13 mouse cellular contexts compared by ENCODE assay signal in the genomic region with DNA sequence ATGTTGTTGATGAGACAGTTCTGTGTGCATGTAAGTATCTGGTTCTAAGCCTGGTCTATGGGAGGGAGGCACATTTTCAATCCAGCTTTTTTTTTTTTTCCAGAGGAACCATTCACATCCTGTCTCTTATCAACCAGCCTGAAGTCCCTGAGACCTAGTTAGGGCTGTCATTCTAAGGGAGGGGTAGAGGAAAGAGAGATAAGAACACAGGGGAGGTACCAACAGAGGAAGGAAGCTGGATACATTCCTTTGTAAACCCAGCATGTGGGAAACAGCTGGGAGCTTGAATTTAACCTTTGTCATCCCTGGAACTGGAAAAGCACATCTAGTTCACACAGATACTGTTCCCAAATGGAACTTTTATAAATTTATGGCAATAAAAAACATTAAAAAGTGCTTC.
A peak's percentile ranks its signal among the peaks of the same experiment; 100 is the strongest.
DNase-seq lines count a peak whose midpoint lies in the region; ATAC-seq and TF ChIP-seq lines count a peak whose summit lies in the region.
"Had no signal": no experiment of that assay in that cellular context is flagged by ENCODE, and none has a peak within 500 bp of the region (broad histone marks: within the 10 kb centered on the region; RNA-seq: fewer than 3 reads in every experiment).

No protein-coding gene starts in this region.

- DNase-seq in kidney, adult 2 months = peak; percentile 46
- DNase-seq in testis, postnatal 14 days (ENCODE audit: low spot score) = peak; percentile 19
- DNase-seq in testis, postnatal 10 days (ENCODE audit: low spot score) = no peak
- peak; percentile 7 for DNase-seq in heart, postnatal 25 days (ENCODE audit: low spot score)
- no peak for DNase-seq in Muller cell, postnatal 12 days (ENCODE audit: inconsistent ontology term)
- no peak for DNase-seq in right cerebral cortex, adult 2 months (ENCODE audit: low spot score in 2 of 2)
- DNase-seq: cerebellum, adult 8-10 months; midbrain, embryonic 14.5 days had no signal

- no peak for ATAC-seq in kidney, embryonic 16.5 days (ENCODE audit: low FRiP score, low TSS enrichment)
- ATAC-seq: intestine, embryonic 15.5 days had no signal

- H3K27me3 ChIP-seq in kidney, adult 2 months (replicated peaks; ENCODE audit: control insufficient read depth, insufficient read depth, low read length) = no peaks in the 10 kb centered on the region
- no peaks in the 10 kb centered on the region for H3K27me3 ChIP-seq in kidney, embryonic 16.5 days (ENCODE audit: insufficient read depth, low read length)
- H3K27me3 ChIP-seq: intestine, embryonic 15.5 days had no signal

- H3K4me1 ChIP-seq in kidney, adult 2 months (ENCODE audit: control insufficient read depth, insufficient read depth, low read length) = no peaks in the 10 kb centered on the region
- 0 out of 2 replicates have a peak, but pooled peaks cover 3% of the 10 kb centered on the region for H3K4me1 ChIP-seq in kidney, embryonic 16.5 days (ENCODE audit: insufficient read depth, low read length)
- H3K4me1 ChIP-seq: forebrain, embryonic 10.5 days; hindbrain, embryonic 10.5 days; intestine, embryonic 15.5 days; limb, embryonic 10.5 days had no signal

- H3K36me3 ChIP-seq in kidney, adult 2 months (ENCODE audit: control insufficient read depth, insufficient read depth, low read length) = no peaks in the 10 kb centered on the region
- no peaks in the 10 kb centered on the region for H3K36me3 ChIP-seq in kidney, embryonic 16.5 days (ENCODE audit: insufficient read depth, low read length)
- H3K36me3 ChIP-seq: forebrain, embryonic 10.5 days; hindbrain, embryonic 10.5 days; intestine, embryonic 15.5 days; limb, embryonic 10.5 days had no signal

- no peaks in the 10 kb centered on the region for H3K9me3 ChIP-seq in kidney, embryonic 16.5 days (ENCODE audit: low read length)
- H3K9me3 ChIP-seq: forebrain, embryonic 10.5 days; hindbrain, embryonic 10.5 days; intestine, embryonic 15.5 days; limb, embryonic 10.5 days had no signal

- H3K27ac ChIP-seq in kidney, adult 2 months (ENCODE audit: insufficient read depth, low read depth, low read length) = peak overlapping the region; percentile 9; the same call in 1 of the 2 replicates
- no peak overlapping the region for H3K27ac ChIP-seq in kidney, embryonic 16.5 days (ENCODE audit: low read length)
- H3K27ac ChIP-seq: forebrain, embryonic 10.5 days; hindbrain, embryonic 10.5 days; intestine, embryonic 15.5 days; limb, embryonic 10.5 days had no signal

- H3K9ac ChIP-seq in kidney, embryonic 16.5 days (replicated peaks; ENCODE audit: low read length) = no peak overlapping the region
- H3K9ac ChIP-seq: intestine, embryonic 15.5 days had no signal

- no peak overlapping the region for H3K4me2 ChIP-seq in kidney, embryonic 16.5 days (replicated peaks; ENCODE audit: low read depth, low read length)
- H3K4me2 ChIP-seq: intestine, embryonic 15.5 days had no signal

- no peak overlapping the region for H3K4me3 ChIP-seq in kidney, adult 2 months (ENCODE audit: insufficient read depth, low read depth, low read length)
- no peak overlapping the region for H3K4me3 ChIP-seq in kidney, embryonic 16.5 days (ENCODE audit: low read length)
- H3K4me3 ChIP-seq: forebrain, embryonic 10.5 days; hindbrain, embryonic 10.5 days; intestine, embryonic 15.5 days; limb, embryonic 10.5 days had no signal

- TF ChIP-seq CTCF in kidney, adult 2 months (conservative IDR thresholded peaks at IDR 0.05; ENCODE audit: insufficient read depth, insufficient read length, low read depth, low read length) = no peak

- intact Hi-C loops in heart, postnatal 25 days (cut with DNase I) = no loop called here

- TF ChIP-seq POLR2A in kidney, adult 2 months (IDR thresholded peaks at IDR 0.05; ENCODE audit: low read depth, low read length) = no peak

Comparison
In these comparisons a context has a peak if more than half of its experiments do, and no peak if none do; other contexts are left out.
1. DNase-seq: peak in kidney, adult 2 months (single experiment), testis, postnatal 14 days (single experiment) and heart, postnatal 25 days (single experiment); none in testis, postnatal 10 days (single experiment), Muller cell, postnatal 12 days (single experiment) and right cerebral cortex, adult 2 months (0 of 2).